Mouse (Mus musculus) regulatory T cell (primary cell): Measurements from ENCODE around the gene Vasp.

Experiments
- in situ Hi-C: fragments of 300-600 bp; cut with MboI, MseI; formaldehyde crosslinking; loops from one replicate; pipeline ENCODE4 v1.15.1; 2025; ENCODE audit warnings: high pct_unique_total_duplicates

Gene Vasp

DNA sequence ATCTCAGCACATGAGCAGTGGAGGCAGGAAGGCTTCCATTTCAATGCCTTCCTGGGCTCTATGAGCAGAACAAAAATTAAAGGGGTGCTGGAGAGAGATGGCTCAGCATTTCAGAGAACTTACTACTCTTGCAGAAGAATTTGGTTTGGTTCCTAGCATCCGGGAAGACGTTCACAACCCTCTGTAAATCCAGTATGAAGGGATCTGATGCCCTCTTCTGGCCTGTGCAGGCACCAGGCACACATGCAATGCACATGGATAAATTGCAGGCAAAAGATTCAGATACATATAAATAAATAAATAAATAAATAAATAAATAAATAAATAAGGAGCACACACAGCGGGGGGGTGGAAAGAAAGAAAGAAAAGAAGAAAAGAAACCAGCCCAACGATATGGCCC lies 4.6 kb upstream of the Vasp start:
- in situ Hi-C loops = no loop called here

DNA sequence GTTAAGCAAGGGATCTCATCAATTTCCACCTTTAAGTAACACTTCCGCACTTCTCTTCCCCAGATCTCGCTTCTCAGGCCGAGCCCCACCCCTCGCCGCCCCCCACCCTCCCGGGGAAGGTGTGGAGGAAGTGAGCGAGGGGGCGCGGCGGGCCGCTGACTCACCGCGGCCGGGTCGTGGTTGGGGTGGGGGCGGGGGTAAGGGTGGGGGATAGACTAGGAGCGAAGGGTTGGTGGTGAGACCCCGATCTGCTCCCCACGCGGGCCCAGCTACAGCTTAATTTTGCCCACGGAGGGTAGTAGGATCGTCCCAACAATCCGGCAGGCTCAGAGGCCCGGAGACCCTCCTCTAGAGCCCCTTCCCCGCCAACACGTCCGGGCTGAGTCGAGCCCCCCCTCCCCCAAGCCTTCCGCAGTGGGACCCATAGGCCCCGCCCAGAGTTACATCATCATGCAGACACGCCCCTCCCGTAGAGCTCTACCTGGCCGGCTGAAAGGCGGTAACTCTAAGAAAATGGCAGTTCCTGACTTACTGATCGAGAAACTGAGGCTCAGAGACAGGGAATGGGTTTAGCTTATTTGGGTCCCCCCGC lies 652 bp upstream of the Vasp start:
- in situ Hi-C loops = no loop called here

DNA sequence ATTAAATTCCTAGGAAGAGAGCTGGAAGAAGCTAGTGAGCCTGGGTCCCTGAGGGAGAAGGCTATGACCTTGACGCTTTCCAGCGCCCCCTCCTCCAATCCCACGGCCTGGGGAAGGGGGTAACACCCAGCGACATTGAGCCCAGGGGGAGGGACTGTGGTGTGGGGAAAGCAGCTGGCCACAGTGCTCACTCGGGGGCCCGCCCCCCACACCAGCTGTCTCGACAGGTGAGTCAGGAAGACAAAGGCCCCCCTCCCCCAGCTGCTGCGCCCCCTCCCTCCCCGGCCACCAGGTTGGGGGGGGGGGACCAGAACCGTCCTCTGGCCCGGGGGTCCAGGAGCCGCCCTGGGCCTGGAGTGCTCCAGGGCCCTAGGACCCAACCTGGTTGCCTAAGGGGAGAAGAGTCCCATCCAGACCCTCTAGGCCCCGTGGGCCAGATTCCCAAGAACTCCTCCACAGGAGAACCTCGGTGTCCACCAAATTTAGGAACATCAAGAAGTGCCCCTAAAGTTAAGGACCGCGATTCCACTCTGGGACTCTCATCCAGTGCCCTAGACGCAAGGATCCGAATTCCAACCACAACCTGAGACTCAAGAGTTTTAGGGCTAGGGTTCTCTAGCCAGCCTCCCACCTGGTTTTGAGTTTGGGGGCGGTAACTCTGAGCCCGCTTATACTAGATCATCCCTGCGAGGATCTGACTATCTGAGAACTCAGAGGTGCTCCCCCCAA lies 944 bp downstream of the Vasp start:
- in situ Hi-C loops = no loop called here

DNA sequence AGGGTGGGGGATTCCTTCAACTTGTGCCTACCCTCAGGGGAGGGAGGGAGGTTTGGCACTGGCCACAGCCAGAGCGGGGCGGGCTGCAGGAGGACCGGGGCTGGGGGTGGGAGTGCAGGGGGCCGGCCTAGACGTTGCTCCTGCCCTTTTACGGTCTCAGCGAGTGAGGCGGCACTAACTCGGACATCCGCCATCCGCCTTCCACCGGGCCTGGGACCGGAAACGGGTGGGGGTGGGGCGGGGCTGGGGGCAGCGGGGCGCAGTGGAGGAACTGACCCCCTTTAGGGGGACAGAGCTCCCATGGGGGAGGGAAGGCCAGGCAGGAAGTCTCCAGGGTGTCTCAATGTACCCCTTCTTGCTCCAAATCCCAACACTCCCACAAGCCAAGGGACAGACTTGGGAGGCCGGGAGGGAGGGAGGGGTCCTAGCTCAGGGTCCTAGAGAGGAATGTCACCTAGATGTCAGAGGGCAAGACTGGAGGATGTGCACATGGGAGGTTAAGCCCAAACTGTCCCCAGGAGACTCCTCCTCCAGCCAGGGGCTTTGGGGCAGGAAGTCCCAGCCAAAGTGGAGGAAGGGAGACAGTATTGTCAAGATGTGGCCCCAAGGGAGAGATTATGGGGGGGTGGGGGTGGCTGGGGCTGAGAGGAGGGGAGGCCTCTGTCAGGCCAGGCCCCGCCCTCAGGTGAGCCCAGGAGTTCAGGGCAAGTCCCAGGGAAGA lies 1.7 kb downstream of the Vasp start:
- in situ Hi-C loops = no loop called here

DNA sequence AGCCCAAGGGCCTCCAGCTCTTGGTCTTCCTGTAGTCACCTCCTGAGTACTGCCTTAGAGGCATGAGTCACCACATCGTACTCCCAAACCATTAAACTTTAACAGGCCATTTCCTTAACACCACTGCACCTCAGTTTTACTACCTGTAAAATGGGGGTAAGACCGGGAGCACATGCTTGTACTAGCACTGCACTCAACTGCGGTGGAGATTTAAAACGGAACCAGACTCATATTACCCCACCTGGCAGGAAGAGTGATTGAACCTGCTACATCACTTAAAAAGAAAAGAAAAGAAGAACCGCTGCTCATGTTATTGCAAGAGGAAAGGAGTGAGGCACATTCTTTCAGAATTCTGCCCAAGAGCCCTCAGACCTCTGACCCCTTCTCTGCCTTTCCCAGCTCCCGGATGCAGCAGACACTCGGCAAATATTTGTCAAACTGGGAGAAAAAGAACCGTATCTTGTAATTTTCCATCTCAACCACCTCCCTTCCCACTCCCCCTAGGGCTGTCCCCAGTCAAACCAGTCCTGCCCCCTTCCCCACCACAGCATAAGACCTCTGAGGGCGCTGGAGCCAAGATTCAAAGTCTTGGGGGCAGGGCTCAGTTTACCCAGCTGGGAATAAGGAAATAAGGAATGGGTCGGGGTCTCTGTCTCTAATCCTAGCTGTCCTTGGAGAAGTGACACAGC lies 2.5 kb downstream of the Vasp start:
- in situ Hi-C loops = no loop called here

DNA sequence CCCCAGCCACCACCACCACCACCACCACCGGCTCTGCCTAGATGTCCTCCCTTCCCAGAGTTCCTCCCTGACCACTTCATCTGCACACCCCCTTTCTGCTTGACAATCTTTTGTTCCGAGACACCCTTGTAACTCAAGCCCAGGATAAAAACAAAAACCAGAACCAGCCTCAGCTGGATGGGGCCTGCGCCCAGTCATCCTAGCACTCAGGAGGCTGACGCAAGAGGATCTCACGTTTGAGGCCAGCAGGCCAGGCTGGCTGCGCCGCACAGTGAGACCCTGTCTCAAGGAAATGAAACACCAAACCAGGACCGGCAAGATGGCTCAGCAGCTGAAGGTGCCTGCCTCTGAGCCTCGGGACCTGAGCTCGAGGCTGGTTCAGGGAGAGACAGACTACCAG lies 4.6 kb downstream of the Vasp start:
- in situ Hi-C loops = no loop called here

DNA sequence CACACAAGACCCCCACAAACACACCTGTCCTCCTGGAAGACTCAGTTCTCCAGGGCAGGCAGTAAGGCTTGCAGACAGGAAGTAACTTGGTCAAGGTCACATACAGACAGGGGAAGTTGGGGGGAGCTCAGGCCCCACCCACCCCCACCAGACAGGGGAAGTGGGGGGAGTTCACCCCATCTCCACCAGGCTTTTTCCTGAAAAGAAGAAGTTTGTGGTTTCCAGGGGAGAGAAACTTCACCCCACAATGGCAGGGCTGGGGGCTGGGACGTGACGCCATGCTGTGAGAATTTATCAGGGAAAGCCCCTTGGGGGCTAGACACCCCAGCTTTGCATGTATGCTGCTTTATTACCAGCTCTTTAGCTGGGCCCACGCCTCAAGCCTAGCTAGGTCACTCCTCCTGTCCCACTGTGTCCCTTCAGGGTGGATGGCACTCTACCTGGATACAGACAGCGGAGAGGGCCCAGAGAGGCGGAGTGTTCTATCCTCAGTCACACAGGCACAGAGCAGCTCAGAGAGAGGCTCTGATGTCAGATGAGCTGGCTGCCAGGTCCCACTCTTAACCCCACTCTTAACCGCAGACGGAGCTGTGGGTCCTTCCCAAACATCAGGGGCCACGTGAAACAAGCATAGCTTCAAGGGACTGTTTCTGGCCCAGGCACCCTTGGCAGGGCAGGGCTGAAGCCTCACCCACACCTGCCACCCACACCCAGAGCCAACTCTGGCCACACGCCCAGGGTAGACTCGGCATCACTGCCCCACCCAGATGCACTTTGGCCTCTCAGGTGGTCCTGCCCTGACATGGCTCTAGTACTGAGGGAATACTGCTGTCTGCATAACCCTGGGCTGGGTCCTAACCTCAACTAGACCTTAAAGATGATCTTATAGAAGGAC lies 5.4 kb downstream of the Vasp start:
- in situ Hi-C loops = no loop called here

DNA sequence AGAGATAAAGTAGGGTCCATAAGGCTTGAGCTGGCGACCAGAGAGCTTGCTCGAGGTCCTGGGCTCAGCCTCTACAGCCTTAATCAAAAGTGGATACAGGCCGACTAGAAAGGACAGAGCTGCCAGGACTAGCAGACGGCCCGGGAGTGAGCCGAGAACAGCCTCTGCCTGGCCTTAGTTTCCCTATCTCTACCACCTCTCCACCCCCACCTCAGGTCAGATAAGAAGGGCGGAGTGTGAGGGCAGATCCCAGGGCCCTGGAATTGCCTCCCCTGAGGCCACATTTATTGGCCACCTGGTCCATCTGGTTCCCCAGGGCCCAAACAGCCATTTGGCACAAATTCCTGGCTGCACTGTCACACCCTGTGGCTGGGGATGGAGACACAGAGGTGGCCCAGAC lies 6.5 kb downstream of the Vasp start:
- in situ Hi-C loops = no loop called here

DNA sequence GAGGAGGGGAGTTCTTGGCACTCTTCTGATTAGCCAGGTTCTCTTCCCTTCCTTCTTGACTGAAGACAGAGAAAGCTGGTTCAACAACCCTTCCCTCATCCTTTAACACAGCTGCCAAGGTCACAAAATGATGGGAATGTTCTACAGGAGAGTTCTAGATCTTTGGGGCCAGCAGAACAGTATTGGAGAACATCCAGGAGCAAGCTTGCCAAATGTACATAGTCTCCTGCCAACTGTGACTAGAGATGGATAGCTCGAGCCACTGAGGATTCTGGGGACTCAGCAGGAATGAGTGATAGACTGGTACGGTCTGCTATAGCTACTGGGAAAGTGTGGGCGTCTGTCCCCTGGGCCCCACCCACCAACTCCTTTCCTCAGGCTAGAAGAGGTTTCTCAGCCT lies 13.3 kb downstream of the Vasp start:
- in situ Hi-C loops = no loop called here

DNA sequence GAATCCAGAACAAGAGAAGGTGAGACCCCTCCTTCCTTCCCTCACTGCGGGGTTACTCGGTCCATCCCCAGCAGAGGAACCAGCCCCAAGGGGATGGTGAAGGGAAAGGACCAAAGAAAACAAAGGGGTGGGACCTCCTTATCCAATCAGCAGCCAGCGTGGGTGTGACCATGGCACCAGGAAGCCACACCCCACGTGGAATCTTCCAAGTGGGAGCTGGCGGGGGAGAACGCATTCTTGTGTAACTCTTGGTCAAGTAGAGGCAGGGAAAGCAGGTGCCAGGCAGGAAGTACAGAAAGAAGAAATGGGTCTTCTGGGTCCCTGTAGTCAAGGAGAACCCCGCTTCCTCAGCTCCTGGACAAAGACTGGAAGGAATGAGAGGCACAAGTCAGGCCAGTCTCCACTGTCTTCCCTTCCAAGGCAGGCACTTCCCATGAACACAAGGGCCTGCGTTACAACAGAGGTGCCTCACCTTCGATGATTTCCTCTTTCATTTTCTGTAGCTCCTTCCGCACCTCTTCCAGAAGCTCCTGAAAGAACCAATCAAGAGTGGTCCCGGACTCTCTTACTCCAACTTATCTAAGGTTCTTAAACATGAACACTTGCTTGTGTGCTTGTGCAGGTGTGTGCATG lies 14.1 kb downstream of the Vasp start:
- in situ Hi-C loops = no loop called here

DNA sequence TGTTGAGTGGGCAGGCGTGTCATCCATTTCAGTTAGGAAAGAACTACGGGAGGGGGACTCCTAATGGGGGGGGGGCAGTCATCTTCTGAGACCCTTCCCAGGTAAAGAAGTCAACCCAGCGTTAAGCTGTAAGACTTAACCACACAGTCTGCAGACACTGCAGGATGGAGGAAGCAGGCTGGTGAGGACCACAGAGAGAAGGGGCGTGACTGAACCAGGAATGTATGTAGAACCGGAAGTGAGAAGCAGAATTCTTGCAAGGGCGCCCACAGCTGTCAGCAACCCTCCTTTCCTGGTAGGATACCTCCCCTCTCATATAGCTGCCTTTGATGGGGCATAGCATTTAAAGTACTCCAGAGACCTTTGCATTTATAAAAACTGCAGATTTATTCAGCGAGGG lies 15.1 kb downstream of the Vasp start:
- in situ Hi-C loops = no loop called here

DNA sequence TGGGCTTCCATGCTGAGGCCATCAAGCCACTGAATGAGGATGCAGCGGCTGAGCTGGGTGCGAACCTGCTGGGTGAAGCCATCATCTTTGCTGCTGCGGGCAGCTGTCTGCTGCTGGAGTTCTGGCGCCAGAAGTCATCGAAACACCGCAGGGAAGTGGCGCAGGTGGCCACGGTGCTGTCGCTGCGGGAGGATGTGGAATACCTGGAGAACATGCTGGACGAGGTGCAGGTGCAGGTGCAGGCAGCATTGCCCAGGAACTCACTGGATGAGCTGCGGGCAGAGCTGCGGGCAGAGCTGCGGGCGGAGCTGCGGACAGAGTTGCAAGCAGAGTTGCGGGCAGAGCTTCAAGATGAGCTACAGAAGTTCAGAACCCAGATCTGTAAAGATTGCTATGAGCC lies 16.2 kb downstream of the Vasp start:
- in situ Hi-C loops = no loop called here

DNA sequence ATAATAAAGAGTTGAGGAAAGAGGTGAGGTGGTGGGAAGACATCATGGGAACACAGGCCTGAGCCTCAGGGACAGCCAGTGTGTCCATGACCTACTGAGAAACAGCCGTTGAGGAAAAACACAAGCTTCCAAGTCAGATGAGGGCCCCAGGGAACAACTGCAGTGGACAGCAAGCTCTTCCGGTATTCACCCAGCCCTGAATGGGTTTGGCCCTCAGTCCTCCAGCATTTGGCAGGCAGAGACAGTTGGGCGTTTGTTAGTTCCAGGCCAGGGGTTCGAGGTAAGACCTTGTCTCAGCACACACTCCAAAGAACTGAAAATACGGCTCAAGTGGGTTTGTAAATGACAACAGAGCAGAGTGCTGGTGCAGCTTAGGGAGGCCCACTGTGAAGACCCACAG lies 18.2 kb downstream of the Vasp start:
- in situ Hi-C loops = no loop called here

DNA sequence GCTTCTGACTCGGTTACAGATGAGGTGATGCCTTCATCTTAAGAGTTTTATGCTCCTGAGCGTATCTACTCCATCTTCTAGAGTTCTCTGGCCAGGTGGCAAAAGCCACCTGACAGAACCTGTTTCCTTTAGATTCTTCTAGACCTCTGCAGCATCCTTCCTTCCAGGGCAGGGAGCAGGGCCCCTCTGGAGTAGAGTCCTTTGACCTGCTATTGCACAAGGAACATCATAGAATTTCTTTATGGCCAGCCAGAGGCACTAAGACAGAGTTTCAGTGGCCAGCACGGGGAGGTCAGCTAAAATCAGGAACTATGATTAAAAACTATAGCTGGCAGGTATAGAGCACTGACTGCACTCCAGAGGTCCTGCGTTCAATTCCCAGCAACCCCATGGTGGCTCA lies 19.5 kb downstream of the Vasp start:
- in situ Hi-C loops = no loop called here

DNA sequence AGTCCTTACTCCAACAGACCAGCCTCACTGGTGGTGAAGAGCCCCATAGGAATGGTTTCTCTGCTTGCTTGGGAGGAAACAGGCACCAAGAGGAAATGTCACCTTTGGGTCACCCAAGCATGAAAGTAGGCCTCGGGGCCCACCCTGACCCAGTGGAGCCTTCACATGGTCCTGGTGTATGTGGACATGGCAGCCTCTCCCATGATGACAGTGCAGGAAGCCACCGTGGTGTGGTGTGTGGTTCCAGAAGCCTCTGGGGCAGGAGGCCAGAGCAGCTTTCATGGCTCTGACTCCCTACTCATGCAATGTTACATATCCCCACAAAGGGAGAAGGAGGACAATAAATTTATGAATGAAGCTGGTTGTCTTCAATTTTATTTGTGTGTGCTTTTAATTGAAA lies 24.1 kb downstream of the Vasp start:
- in situ Hi-C loops = no loop called here

DNA sequence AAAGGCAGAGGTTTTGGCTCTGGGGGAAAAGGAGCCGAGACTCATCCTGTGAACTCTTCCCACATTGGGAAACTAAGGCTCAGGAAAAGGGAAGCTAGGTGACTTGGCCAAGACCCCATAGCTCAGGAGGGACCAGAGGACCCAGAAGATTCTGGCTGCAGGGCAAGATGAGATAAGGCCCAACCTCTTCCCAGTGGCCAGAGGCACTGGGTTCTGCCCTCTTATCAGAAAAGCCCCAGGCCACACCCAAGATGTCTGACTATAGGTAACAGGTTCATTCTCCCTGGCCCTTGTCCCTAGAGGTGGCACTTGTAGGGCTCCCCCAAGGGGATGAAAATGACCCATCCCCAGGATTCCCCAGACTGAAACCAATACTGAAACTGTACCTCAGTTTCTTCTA lies 24.8 kb downstream of the Vasp start:
- in situ Hi-C loops = no loop called here

DNA sequence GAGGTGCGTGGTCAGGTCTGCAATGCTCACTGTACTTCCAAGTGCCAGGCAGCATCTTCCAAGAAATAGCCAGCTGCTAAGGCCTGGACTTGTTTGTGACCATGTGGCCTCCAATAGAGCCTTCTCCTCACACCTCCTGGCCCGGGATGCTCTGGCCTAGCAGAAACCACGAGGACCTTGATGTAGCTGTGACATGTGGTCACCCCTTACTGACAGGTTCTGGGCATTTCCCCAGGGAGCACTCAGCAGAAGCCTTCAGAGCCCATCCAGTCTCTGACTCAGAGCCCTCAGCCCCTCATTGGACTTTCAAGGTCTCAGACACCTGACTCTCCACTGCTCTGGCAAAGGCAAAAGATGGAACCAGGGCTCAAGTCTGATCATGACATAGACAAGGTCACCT lies 26.5 kb downstream of the Vasp start:
- in situ Hi-C loops = no loop called here

DNA sequence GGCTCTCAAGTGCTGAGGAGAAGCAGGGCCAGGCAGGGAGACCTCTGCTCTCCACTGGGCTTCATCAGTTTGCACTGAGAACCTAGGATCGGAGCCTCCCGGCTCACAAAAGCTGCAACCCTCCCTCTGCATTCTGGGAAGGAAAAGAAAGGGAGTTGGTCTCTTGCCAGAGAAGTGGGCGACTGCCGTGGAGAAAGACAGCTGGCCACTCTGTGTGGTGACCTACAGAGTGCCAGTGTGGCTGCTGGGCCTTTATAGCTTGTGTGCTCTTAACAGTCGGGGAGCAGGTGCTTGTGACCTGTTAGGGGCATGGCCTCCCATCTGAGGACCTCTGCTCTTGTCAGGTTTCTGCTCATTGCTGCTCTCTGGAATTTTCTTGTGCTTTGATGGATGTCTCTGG lies 27.8 kb downstream of the Vasp start:
- in situ Hi-C loops = loop anchor here (5.0 kb wide), 1 partner anchor 38 kb away; the partner anchor contains the start of genes Ppm1n and Rtn2

DNA sequence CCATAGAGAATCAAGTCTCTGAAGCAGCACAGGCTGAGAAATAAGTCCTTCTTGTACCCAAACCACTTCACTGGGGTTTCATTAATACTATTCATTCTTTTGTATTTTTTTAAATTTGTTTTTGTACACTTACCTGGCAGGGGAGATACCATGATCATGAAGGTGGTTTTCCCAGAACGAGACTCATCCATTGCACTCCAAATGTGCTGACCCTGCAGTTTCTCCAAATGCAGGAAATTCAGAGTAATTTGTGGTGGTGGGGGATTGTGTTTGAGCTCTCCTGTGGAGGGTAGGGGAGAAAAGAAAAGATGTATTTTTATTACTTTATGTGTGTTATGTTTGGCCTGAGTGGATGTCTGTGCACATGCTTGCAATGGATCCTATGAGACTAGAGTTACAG lies 29.6 kb downstream of the Vasp start:
- in situ Hi-C loops = loop anchor here (5.0 kb wide), 1 partner anchor 40 kb away; the partner anchor contains the start of genes Ppm1n and Rtn2

DNA sequence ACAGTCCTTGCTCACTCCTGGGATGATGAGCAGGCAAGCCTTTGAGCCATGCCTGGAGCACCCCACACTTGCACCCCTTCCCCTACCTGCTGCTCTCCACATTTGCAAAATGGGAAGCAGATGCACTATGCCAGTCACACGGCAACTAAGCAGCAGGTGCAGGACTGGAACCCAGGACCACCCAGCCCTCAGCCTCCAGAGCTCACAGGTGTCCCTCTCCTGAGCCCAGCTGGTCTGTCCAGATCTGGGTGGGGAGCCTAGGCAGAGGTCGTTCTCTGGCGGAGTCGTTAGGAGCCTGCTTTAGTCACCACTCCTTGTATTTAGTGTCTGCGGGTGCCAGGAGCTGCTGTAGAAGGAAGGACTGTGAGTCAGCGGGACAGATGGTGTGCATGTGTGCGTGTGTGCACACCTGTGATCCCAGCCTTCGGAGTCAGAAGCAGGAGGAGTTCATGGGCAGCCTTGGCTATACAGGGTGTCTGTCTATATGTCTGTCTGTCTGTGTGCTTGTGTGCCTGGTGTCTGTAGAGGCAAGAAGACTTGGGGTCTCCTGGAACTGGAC lies 30.6 kb downstream of the Vasp start:
- in situ Hi-C loops = loop anchor here (5.0 kb wide), 1 partner anchor 41 kb away; the partner anchor contains the start of genes Ppm1n and Rtn2
